Mouse (Mus musculus) heart, adult 2 months (tissue): Measurements from ENCODE around the gene Pogk. TPM values are rescaled to one million over a fixed set of nuclear protein-coding genes. Genes with fewer than 3 reads are reported as not detected.

ENCODE experiments used
- DNase-seq, 2 experiments: peaks; one replicate each; pipeline ENCODE4 v3.0.0; 2021
- H3K27ac ChIP-seq: fragments of 200-600 bp; 2 replicates; pipeline ENCODE4 v1.8.1; 2022
- H3K27me3 ChIP-seq: fragments of 200-500 bp; 2 replicates; pipeline ENCODE4 v1.6.1; 2012; ENCODE audit warnings: mild to moderate bottlenecking, low read length, inconsistent platforms, mixed read lengths; ENCODE audit not compliant: control insufficient read depth, insufficient read depth
- H3K36me3 ChIP-seq: fragments of 200-500 bp; 2 replicates; pipeline ENCODE4 v1.6.1; 2012; ENCODE audit warnings: low read length, inconsistent platforms; ENCODE audit not compliant: control insufficient read depth, insufficient read depth
- H3K4me1 ChIP-seq: fragments of 200-500 bp; 2 replicates; pipeline ENCODE4 v1.6.1; 2011; ENCODE audit warnings: low read length; ENCODE audit not compliant: control insufficient read depth, insufficient read depth
- H3K4me3 ChIP-seq: fragments of 200-600 bp; 2 replicates; pipeline ENCODE4 v1.8.1; 2022
- H3K79me2 ChIP-seq: fragments of 200-500 bp; replicated peaks from 2 replicates; pipeline ENCODE4 v1.6.1; 2012; ENCODE audit warnings: mild to moderate bottlenecking, inconsistent platforms, low read length, moderate library complexity, mixed read lengths; ENCODE audit not compliant: control insufficient read depth, insufficient read depth
- H3K9ac ChIP-seq: fragments of 200-500 bp; 2 replicates; pipeline ENCODE4 v1.6.1; 2012; ENCODE audit warnings: low read depth, mild to moderate bottlenecking, control low read depth, inconsistent platforms, low read length, mixed read lengths
- CTCF ChIP-seq: fragments of 200-600 bp; IDR thresholded peaks from 2 replicates; pipeline ENCODE4 v1.8.1; 2022; ENCODE audit warnings: antibody characterized with exemption, mild to moderate bottlenecking, moderate library complexity
- EP300 ChIP-seq: fragments of 200-500 bp; IDR thresholded peaks from 2 replicates; pipeline ENCODE4 v1.6.1; 2011; ENCODE audit warnings: low read depth, low read length, control low read depth; ENCODE audit not compliant: insufficient read depth
- POLR2A ChIP-seq: fragments of 200-500 bp; IDR thresholded peaks from 2 replicates; pipeline ENCODE4 v1.6.1; 2011; ENCODE audit warnings: mild to moderate bottlenecking, low read depth, low read length, control low read depth; ENCODE audit not compliant: insufficient read depth
- WGBS: fragments of 180-500 bp; shearing (Covaris S2); methylation state at CpG from one replicate; pipeline ENCODE4 v1.1.7; 2018; 5-methylcytosine and 5-hydroxymethylcytosine counted together
- intact Hi-C: fragments of 180-260 bp; cut with DNase I; formaldehyde crosslinking; loops from one replicate; pipeline ENCODE4 v1.15.1; 2025
- long read RNA-seq: library from polyadenylated mRNA; stranded (forward); transcript quantifications from one replicate; pipeline ENCODE4 v2.0.0, GENCODE M21; 2021
- polyA plus RNA-seq: library from polyadenylated mRNA; depleted of rRNA; stranded (reverse); fragments of >200 nt; gene quantifications from 2 replicates; pipeline ENCODE4 v1.2.3, GENCODE M21; 2012; rRNA removed
- total RNA-seq, 2 experiments: library from RNA; stranded (reverse); gene quantifications; 2 replicates each; pipeline ENCODE4 v1.2.3; 2021

Gene Pogk
- total RNA-seq (10 to 100 TPM in 1 of 2 experiments, 1 to 10 TPM in 1; 9.7 to 11.6 TPM), polyA plus RNA-seq (6.2 and 12.0 TPM in 2 replicates)
- long read RNA-seq, full-length matches to known transcripts, result 2 of 2 reads
- long read RNA-seq, partial matches to known transcripts, result 0 of 2 reads
- long read RNA-seq, other reads (novel, unspliced or antisense), result 0 of 2 reads

DNA sequence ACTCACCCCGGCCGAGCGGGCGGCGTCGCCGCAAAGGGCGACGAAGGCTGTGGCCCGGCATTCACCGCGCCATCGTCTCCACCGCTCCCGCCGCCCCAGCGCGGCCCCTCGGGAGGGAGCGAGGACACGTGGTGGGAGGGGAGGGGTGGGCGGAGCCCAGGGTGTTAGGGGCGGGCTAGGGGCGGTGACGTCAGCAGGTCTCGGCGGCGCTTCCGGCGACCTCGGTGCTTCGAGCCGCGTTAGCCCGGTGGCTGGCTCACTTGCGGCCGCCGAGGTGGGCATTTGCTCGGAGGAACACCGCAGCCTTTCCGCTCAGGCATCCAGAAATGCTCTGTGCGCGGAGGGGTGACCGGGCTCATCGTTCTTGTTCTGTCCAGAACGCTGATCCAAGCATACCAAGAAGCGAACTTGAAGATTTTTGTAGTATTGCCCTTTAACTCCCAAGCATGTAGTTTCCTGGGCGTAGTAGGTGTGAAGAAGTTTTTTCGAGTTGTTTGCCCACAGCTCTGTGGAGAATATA lies at the start of gene Pogk:
Pogk (minus strand) TSS at position 163 of the 520 bp plus-strand sequence.
- peak within 1 kb of the TSS; percentile 81 for H3K27ac ChIP-seq
- no peaks in the 10 kb centered on the region for H3K4me1 ChIP-seq
- TF ChIP-seq CTCF, result no peak
- TF ChIP-seq POLR2A, result peak; percentile 78; the same call in 1 of the 2 replicates
- TF ChIP-seq EP300, result 0 out of 2 replicates have a peak, but pooled peaks have one; percentile 9
- no peaks in the 10 kb centered on the region for H3K27me3 ChIP-seq
- DNase-seq, result peak; percentile 86
- no peaks in the 10 kb centered on the region for H3K79me2 ChIP-seq
- H3K4me3 ChIP-seq, result peak within 1 kb of the TSS; percentile 57
- WGBS, result 2% methylated on average over 49 of the region's 49 CpGs
- H3K9ac ChIP-seq, result peak within 1 kb of the TSS; percentile 89
- peaks cover 4% of the 10 kb centered on the region; the same call in 1 of the 2 replicates for H3K36me3 ChIP-seq
- intact Hi-C loops, result loop anchor here (1.0 to 5.0 kb wide), 2 partner anchors 30 to 1172 kb away; partner anchors contain the start of genes Tada1 and Tiprl

DNA sequence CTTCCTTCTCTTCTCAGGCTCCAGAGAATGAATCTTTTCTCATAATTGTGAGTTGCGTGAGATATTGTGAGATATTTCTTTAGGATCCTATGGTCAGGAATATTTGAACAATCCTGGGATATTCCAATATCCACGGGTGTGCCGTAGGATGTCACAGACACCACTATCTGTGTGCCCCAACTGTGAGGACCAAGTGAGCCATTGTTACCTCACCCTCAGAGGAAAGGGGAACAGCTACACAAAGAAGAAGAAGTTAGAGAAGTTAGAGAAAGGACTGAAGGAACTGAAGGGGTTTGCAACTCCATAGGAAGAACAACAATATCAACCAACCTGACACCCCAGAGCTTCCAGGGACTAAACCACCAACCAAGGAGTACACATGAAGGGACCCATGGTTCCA lies 32.3 kb upstream of the Pogk start:
- no peak overlapping the region for H3K9ac ChIP-seq
- no peak for DNase-seq
- TF ChIP-seq POLR2A, result no peak
- TF ChIP-seq CTCF, result no peak
- TF ChIP-seq EP300, result no peak
- WGBS, result 84% methylated on average over 3 of the region's 3 CpGs
- H3K4me3 ChIP-seq, result no peak overlapping the region
- no peaks in the 10 kb centered on the region for H3K27me3 ChIP-seq
- H3K79me2 ChIP-seq, result no peaks in the 10 kb centered on the region
- no peaks in the 10 kb centered on the region for H3K36me3 ChIP-seq
- H3K27ac ChIP-seq, result no peak overlapping the region
- intact Hi-C loops, result no loop called here
- H3K4me1 ChIP-seq, result no peaks in the 10 kb centered on the region

DNA sequence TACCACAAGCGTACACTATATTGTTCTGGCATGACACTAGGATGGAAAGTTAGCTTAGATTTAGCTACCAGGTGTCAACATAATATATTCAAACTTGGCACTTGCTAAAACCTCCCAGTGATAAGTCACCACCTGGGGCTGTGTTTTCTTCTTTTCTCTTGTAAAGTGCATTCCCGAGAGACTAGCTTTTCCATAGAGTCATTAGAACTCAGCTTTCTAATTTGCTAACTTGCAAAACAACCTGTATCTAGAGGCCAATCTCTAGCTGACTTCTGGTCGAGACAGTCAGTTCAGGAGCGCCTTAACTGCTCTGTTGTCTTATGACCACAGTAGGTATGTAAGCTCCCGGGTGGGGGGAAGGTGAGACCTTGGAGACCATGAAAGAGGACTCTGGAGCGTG lies 29.8 kb upstream of the Pogk start:
- Histone ChIP-seq H3K27ac (no peak overlapping the region), H3K4me1 (no peaks in the 10 kb centered on the region), H3K27me3 (no peaks in the 10 kb centered on the region), H3K4me3 (no peak overlapping the region), H3K9ac (no peak overlapping the region), H3K36me3 (no peaks in the 10 kb centered on the region), H3K79me2 (no peaks in the 10 kb centered on the region)
- no peak for DNase-seq
- intact Hi-C loops, result no loop called here
- TF ChIP-seq POLR2A, result no peak
- TF ChIP-seq EP300, result no peak
- no peak for TF ChIP-seq CTCF
- WGBS, result 51% methylated on average over 6 of the region's 6 CpGs

DNA sequence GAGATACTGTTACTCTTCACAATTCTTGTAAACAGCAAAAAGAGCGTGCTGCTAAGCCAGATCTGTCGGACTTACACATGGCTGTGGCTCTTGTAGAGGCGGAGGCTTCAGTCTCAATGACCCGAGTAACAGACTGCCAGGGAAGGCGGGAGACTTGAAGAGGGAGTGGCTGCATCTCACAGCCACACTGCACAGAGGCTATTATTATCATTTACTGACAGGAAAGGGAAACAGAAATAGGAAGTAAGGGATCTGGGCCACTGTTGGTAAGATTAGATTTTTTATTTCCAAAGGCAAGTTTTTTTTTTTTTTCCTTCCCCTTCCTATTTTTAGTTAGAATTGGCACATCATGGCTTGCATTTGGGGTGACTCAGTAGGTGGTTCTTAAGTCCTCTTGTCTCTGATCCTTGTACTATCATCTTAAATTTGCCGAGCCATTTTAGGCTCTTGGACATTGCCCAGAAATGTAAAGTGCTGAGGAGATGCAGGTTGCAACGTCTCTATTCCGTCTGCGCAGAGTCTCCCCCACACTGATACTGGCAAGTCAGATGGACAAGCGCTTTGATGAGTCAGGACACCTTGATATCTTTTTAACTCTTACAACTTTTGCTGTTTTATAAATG lies 20.3 kb upstream of the Pogk start:
- no peaks in the 10 kb centered on the region for H3K27me3 ChIP-seq
- H3K36me3 ChIP-seq, result no peaks in the 10 kb centered on the region
- TF ChIP-seq EP300 (no peak), POLR2A (0 out of 2 replicates have a peak, but pooled peaks have one; percentile 5)
- H3K4me3 ChIP-seq, result peak overlapping the region; percentile 26; the same call in 1 of the 2 replicates
- no peak overlapping the region for H3K9ac ChIP-seq
- H3K79me2 ChIP-seq, result no peaks in the 10 kb centered on the region
- no peak overlapping the region for H3K27ac ChIP-seq
- peak in 1 of 2 experiments; percentile 46 for DNase-seq
- 14% methylated on average over 10 of the region's 10 CpGs for WGBS
- intact Hi-C loops, result loop anchor here (10.0 kb wide), 2 partner anchors 305 to 785 kb away; no protein-coding TSS in a partner anchor
- peaks cover 4% of the 10 kb centered on the region; the same call in 1 of the 2 replicates for H3K4me1 ChIP-seq

DNA sequence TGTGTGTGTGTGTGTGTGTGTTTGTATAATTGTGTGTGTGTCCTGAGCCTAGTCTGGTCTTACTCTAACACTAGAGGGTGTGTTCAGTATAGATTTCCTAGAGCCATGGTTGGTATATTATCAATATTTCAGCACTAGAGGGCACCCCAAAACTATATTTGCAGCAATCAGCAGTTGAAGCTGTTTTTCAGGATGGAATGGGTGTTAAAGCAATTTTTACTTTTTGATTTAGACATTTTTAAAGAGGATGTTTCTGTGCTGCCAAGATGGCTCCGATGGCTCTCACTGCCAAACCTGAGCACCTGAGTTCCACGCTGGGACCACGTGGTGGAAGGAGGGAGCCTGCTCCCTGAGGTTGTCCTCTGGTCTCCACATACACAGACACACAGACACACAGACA lies 19.4 kb upstream of the Pogk start:
- no peak for DNase-seq
- Histone ChIP-seq H3K4me3 (no peak overlapping the region), H3K27ac (no peak overlapping the region), H3K36me3 (no peaks in the 10 kb centered on the region), H3K4me1 (peaks cover 4% of the 10 kb centered on the region; the same call in 1 of the 2 replicates), H3K9ac (no peak overlapping the region), H3K27me3 (no peaks in the 10 kb centered on the region), H3K79me2 (no peaks in the 10 kb centered on the region)
- 54% methylated on average over 3 of the region's 3 CpGs for WGBS
- intact Hi-C loops, result loop anchor here (10.0 kb wide), 2 partner anchors 306 to 786 kb away; no protein-coding TSS in a partner anchor
- no peak for TF ChIP-seq EP300
- peak; percentile 59 for TF ChIP-seq CTCF

DNA sequence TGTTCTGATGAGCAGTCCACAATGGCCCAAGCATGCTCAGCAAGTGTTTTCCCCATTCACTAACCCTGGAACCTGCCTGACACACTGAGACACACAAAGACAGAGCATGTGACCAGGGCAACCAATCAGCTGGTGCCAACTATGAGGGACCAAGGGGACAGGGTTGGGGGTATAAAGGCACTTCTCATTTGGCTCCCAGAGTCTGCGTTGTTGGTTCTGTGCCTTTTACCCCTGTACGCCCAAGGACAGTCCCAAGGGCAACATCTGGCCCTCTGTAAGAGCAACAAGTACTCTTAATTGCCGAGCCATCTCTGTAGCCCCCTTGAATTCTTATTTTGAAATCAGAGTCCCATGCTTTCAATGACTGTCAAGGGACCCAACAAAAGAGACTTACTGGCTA lies 2.6 kb upstream of the Pogk start:
- intact Hi-C loops, result no loop called here
- no peak for TF ChIP-seq POLR2A
- TF ChIP-seq EP300, result no peak
- no peak for TF ChIP-seq CTCF
- WGBS, result 95% methylated on average over 3 of the region's 3 CpGs
- Histone ChIP-seq H3K27me3 (no peaks in the 10 kb centered on the region), H3K36me3 (no peaks in the 10 kb centered on the region), H3K27ac (no peak overlapping the region), H3K4me3 (no peak overlapping the region), H3K79me2 (no peaks in the 10 kb centered on the region), H3K9ac (no peak overlapping the region), H3K4me1 (no peaks in the 10 kb centered on the region)
- no peak for DNase-seq
